Mouse (Mus musculus): Measurements from ENCODE around the gene Rbfox3. TPM values are rescaled to one million over a fixed set of nuclear protein-coding genes. Genes with fewer than 3 reads are reported as not detected.

The Rbfox3 gene
- polyA plus RNA-seq, 1 experiment from 2014 or later: 0.13 TPM

GRCm38 (mm10) chr11:118637718-118638117 is 273.7 kb downstream of the Rbfox3 start:
- ATAC-seq (ENCODE audit: insufficient read depth) (no peak), DNase-seq (no peak)
- no peak overlapping the region for H3K27ac ChIP-seq (ENCODE audit: low read depth)
- no peaks in the 10 kb centered on the region for H3K4me1 ChIP-seq (ENCODE audit: insufficient read depth)
- no peak overlapping the region for H3K4me3 ChIP-seq (ENCODE audit: low read depth, low read length)
- 68% methylated on average over 10 of the region's 10 CpGs for WGBS
- H3K27me3 ChIP-seq (ENCODE audit: insufficient read depth, low read length): no peaks in the 10 kb centered on the region
- TF ChIP-seq CTCF (IDR thresholded peaks at IDR 0.05; ENCODE audit: low read depth): no peak
- no peaks in the 10 kb centered on the region for H3K36me3 ChIP-seq (ENCODE audit: insufficient read depth)
- H3K4me2 ChIP-seq: no peak overlapping the region
- no peak overlapping the region for H3K9ac ChIP-seq
- no peaks in the 10 kb centered on the region for H3K9me3 ChIP-seq (ENCODE audit: low read depth, low read length)

- no peak overlapping the region for H3K9ac ChIP-seq
- H3K4me2 ChIP-seq: no peak overlapping the region
- no peaks in the 10 kb centered on the region for H3K9me3 ChIP-seq (ENCODE audit: low read depth, low read length)
- no peaks in the 10 kb centered on the region for H3K4me1 ChIP-seq (ENCODE audit: insufficient read depth)
- H3K27ac ChIP-seq (ENCODE audit: low read depth): no peak overlapping the region
- no peak for ATAC-seq (ENCODE audit: insufficient read depth)
- no peak overlapping the region for H3K4me3 ChIP-seq (ENCODE audit: low read depth, low read length)
- 41% methylated on average over 8 of the region's 8 CpGs for WGBS
- no peaks in the 10 kb centered on the region for H3K27me3 ChIP-seq (ENCODE audit: insufficient read depth, low read length)
- no peaks in the 10 kb centered on the region for H3K36me3 ChIP-seq (ENCODE audit: insufficient read depth)
- peak; percentile 8 for DNase-seq
- peak; percentile 65 for TF ChIP-seq CTCF (IDR thresholded peaks at IDR 0.05; ENCODE audit: low read depth)
Measured at GRCm38 (mm10) chr11:118634647-118635046, 276.8 kb downstream of the Rbfox3 start.

- WGBS: 82% methylated on average over 1 of the region's 1 CpGs
- H3K9ac ChIP-seq: no peak overlapping the region
- H3K4me1 ChIP-seq (ENCODE audit: insufficient read depth): no peaks in the 10 kb centered on the region
- no peak for ATAC-seq (ENCODE audit: insufficient read depth)
- H3K4me2 ChIP-seq: no peak overlapping the region
- no peak for DNase-seq
- H3K4me3 ChIP-seq (ENCODE audit: low read depth, low read length): no peak overlapping the region
- H3K27ac ChIP-seq (ENCODE audit: low read depth): no peak overlapping the region
- H3K9me3 ChIP-seq (ENCODE audit: low read depth, low read length): no peaks in the 10 kb centered on the region
- no peak for TF ChIP-seq CTCF (IDR thresholded peaks at IDR 0.05; ENCODE audit: low read depth)
- H3K36me3 ChIP-seq (ENCODE audit: insufficient read depth): no peaks in the 10 kb centered on the region
- no peaks in the 10 kb centered on the region for H3K27me3 ChIP-seq (ENCODE audit: insufficient read depth, low read length)
Measured at GRCm38 (mm10) chr11:118629718-118630117, 281.7 kb downstream of the Rbfox3 start.

- Histone ChIP-seq H3K36me3 (ENCODE audit: insufficient read depth) (no peaks in the 10 kb centered on the region), H3K9me3 (ENCODE audit: low read depth, low read length) (no peaks in the 10 kb centered on the region)
Measured at GRCm38 (mm10) chr11:118627541-118627940, 283.9 kb downstream of the Rbfox3 start.

GRCm38 (mm10) chr11:118620869-118621268 is 290.5 kb downstream of the Rbfox3 start:
- no peak for DNase-seq
- no peak overlapping the region for H3K4me2 ChIP-seq
- no peak overlapping the region for H3K4me3 ChIP-seq (ENCODE audit: low read depth, low read length)
- H3K27ac ChIP-seq (ENCODE audit: low read depth): no peak overlapping the region
- H3K9ac ChIP-seq: no peak overlapping the region
- no peak for TF ChIP-seq CTCF (IDR thresholded peaks at IDR 0.05; ENCODE audit: low read depth)
- no peak for ATAC-seq (ENCODE audit: insufficient read depth)
- no peaks in the 10 kb centered on the region for H3K9me3 ChIP-seq (ENCODE audit: low read depth, low read length)
- H3K4me1 ChIP-seq (ENCODE audit: insufficient read depth): no peaks in the 10 kb centered on the region
- no peaks in the 10 kb centered on the region for H3K36me3 ChIP-seq (ENCODE audit: insufficient read depth)
- no peaks in the 10 kb centered on the region for H3K27me3 ChIP-seq (ENCODE audit: insufficient read depth, low read length)
- WGBS: 65% methylated on average over 4 of the region's 4 CpGs

More at GRCm38 (mm10) chr11:118627541-118627940, 283.9 kb downstream of the Rbfox3 start:
- no peak overlapping the region for H3K4me3 ChIP-seq (ENCODE audit: low read depth, low read length)
- H3K9ac ChIP-seq: no peak overlapping the region
- no peak overlapping the region for H3K27ac ChIP-seq (ENCODE audit: low read depth)
- no peak for TF ChIP-seq CTCF (IDR thresholded peaks at IDR 0.05; ENCODE audit: low read depth)
- H3K27me3 ChIP-seq (ENCODE audit: insufficient read depth, low read length): no peaks in the 10 kb centered on the region
- no peak for DNase-seq
- WGBS: 44% methylated on average over 5 of the region's 5 CpGs
- H3K4me2 ChIP-seq: no peak overlapping the region
- no peak for ATAC-seq (ENCODE audit: insufficient read depth)
- no peaks in the 10 kb centered on the region for H3K4me1 ChIP-seq (ENCODE audit: insufficient read depth)

- H3K9ac ChIP-seq: no peak overlapping the region
- no peaks in the 10 kb centered on the region for H3K9me3 ChIP-seq (ENCODE audit: low read depth, low read length)
- peaks cover 4% of the 10 kb centered on the region; the same call in 1 of the 2 replicates for H3K27me3 ChIP-seq (ENCODE audit: insufficient read depth, low read length)
- 77% methylated on average over 4 of the region's 4 CpGs for WGBS
- no peaks in the 10 kb centered on the region for H3K36me3 ChIP-seq (ENCODE audit: insufficient read depth)
- ATAC-seq (ENCODE audit: insufficient read depth): no peak
- H3K4me1 ChIP-seq (ENCODE audit: insufficient read depth): no peaks in the 10 kb centered on the region
- H3K4me2 ChIP-seq: no peak overlapping the region
- TF ChIP-seq CTCF (IDR thresholded peaks at IDR 0.05; ENCODE audit: low read depth): no peak
- no peak for DNase-seq
- no peak overlapping the region for H3K27ac ChIP-seq (ENCODE audit: low read depth)
- no peak overlapping the region for H3K4me3 ChIP-seq (ENCODE audit: low read depth, low read length)
Measured at GRCm38 (mm10) chr11:118614126-118614525, 297.3 kb downstream of the Rbfox3 start.

GRCm38 (mm10) chr11:118610128-118610527 is 301.3 kb downstream of the Rbfox3 start:
- Histone ChIP-seq H3K27me3 (ENCODE audit: insufficient read depth, low read length) (peaks cover 4% of the 10 kb centered on the region; the same call in 1 of the 2 replicates), H3K27ac (ENCODE audit: low read depth) (no peak overlapping the region), H3K4me3 (ENCODE audit: low read depth, low read length) (no peak overlapping the region), H3K4me1 (ENCODE audit: insufficient read depth) (no peaks in the 10 kb centered on the region), H3K4me2 (no peak overlapping the region), H3K9ac (no peak overlapping the region), H3K36me3 (ENCODE audit: insufficient read depth) (no peaks in the 10 kb centered on the region), H3K9me3 (ENCODE audit: low read depth, low read length) (no peaks in the 10 kb centered on the region)
- DNase-seq (no peak), ATAC-seq (ENCODE audit: insufficient read depth) (no peak)
- under 1% methylated on average over 14 of the region's 14 CpGs for WGBS
- TF ChIP-seq CTCF (IDR thresholded peaks at IDR 0.05; ENCODE audit: low read depth): no peak
